Mouse (Mus musculus) neutrophil, adult 59 days (primary cell): Measurements from ENCODE around the gene Dpy19l2. TPM values are rescaled to one million over a fixed set of nuclear protein-coding genes. Genes with fewer than 3 reads are reported as not detected.

Experiments
- total RNA-seq, 2 experiments: library from RNA; stranded (reverse); gene quantifications; 1 replicate in 1 of 2; 2 replicates in 1 of 2; pipeline ENCODE4 v1.2.4; 2023

Dpy19l2 gene
- total RNA-seq, result not detected

GRCm38 (mm10) chr9:24695700-24696404 is at the start of gene Dpy19l2:
Gene Dpy19l2 (minus strand): TSS chr9:24696293.

DNA sequence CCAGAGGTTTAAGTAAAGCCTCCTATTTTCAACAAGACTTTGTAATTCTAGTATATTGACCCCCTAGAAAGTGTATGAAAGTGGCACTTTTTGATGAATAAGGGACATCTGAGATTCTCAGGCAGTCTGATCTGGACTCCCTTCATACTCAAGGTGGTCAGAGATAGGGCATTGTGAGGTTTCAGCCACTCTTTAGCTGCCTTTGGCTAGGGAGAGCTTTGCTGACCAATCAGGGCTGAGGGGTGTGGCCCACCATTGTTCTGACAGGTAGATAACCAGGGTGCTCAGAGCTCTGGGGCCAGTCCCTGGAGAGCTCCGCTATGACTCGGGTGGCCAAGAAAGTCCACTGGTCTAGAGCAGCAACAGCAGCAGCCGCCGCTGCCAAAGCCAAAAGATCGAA is 71.2 kb downstream of the Dpy19l2 start, which contains the start of gene Cypt4:
Cypt4 (plus strand) TSS at position 301 of the 400 bp plus-strand sequence.

Other genes with a start within 250 kb of the Dpy19l2 start
- gene Dpy19l1, start 193.2 kb downstream of the Dpy19l2 start, total RNA-seq, result 10 to 100 TPM; 21.2 to 28.9 TPM
- not detected for gene Cypt4, start 71.1 kb downstream of the Dpy19l2 start, total RNA-seq
- not detected for gene Tbx20, start 78.0 kb upstream of the Dpy19l2 start, total RNA-seq